Mouse (Mus musculus): ENCODE data around the gene Gm21887.
"Not testable (repeated sequence)": the region's sequence is repeated elsewhere in the genome, so short reads cannot be mapped to it uniquely, and the experiment has no call there.

Gm21887 gene

GRCm38 (mm10) chrX:170009016-170009750 is at the start of gene Gm21887:
TSS of gene Gm21887 (plus strand) at chrX:170009659.
- peak; percentile 100 for DNase-seq

- no peak for DNase-seq
Observed at GRCm38 (mm10) chrX:169969337-169969736, 40.1 kb upstream of the Gm21887 start.

- DNase-seq: peak; percentile 95
Observed at GRCm38 (mm10) chrX:169969765-169970164, 39.7 kb upstream of the Gm21887 start.

GRCm38 (mm10) chrX:169970546-169970945 is 38.9 kb upstream of the Gm21887 start:
- peak; percentile 91 for DNase-seq

- peak; percentile 93 for DNase-seq
Observed at GRCm38 (mm10) chrX:169971562-169971961, 37.9 kb upstream of the Gm21887 start.

- peak; percentile 94 for DNase-seq
Observed at GRCm38 (mm10) chrX:169972131-169972530, 37.3 kb upstream of the Gm21887 start.

GRCm38 (mm10) chrX:169972791-169973494 is 36.5 kb upstream of the Gm21887 start:
- peak; percentile 94 for DNase-seq

GRCm38 (mm10) chrX:169973806-169974205 is 35.7 kb upstream of the Gm21887 start:
- peak; percentile 93 for DNase-seq

- DNase-seq: peak; percentile 92
Observed at GRCm38 (mm10) chrX:169974456-169974855, 35.0 kb upstream of the Gm21887 start.

GRCm38 (mm10) chrX:169974974-169975373 is 34.5 kb upstream of the Gm21887 start:
- DNase-seq: peak; percentile 96

- peak; percentile 97 for DNase-seq
Observed at GRCm38 (mm10) chrX:169975681-169976131, 33.8 kb upstream of the Gm21887 start.

GRCm38 (mm10) chrX:169976340-169976739 is 33.1 kb upstream of the Gm21887 start:
- peak; percentile 91 for DNase-seq

GRCm38 (mm10) chrX:169977856-169978435 is 31.5 kb upstream of the Gm21887 start:
- DNase-seq: not testable (repeated sequence)

- peak; percentile 98 for DNase-seq
Observed at GRCm38 (mm10) chrX:169978436-169979381, 30.8 kb upstream of the Gm21887 start.

- DNase-seq: peak; percentile 96
Observed at GRCm38 (mm10) chrX:169979461-169980202, 29.8 kb upstream of the Gm21887 start.

- peak; percentile 96 for DNase-seq
Observed at GRCm38 (mm10) chrX:169980203-169980556, 29.3 kb upstream of the Gm21887 start.

GRCm38 (mm10) chrX:169980809-169981289 is 28.6 kb upstream of the Gm21887 start:
- peak; percentile 98 for DNase-seq

- DNase-seq: peak; percentile 98
Observed at GRCm38 (mm10) chrX:169981761-169982181, 27.7 kb upstream of the Gm21887 start.

GRCm38 (mm10) chrX:169982606-169983400 is 26.7 kb upstream of the Gm21887 start:
- DNase-seq: peak; percentile 95

- DNase-seq: peak; percentile 97
Observed at GRCm38 (mm10) chrX:169983401-169984165, 25.9 kb upstream of the Gm21887 start.
